Mouse (Mus musculus) left cerebral cortex, adult 2 months (tissue): Measurements from ENCODE around the gene Hoxa7. TPM values are rescaled to one million over a fixed set of nuclear protein-coding genes. Genes with fewer than 3 reads are reported as not detected.

Source experiments
- DNase-seq, 2 experiments: peaks; one replicate each; pipeline ENCODE4 v3.0.0; 2021 to 2022; ENCODE audit warnings: low spot score in 2 of 2, mixed read lengths in 1 of 2; ENCODE audit errors: extremely low spot score in 1 of 2
- H3K27ac ChIP-seq: fragments of 200-600 bp; 2 replicates; pipeline ENCODE4 v1.8.1; 2022
- H3K4me3 ChIP-seq: fragments of 200-600 bp; 2 replicates; pipeline ENCODE4 v1.8.1; 2022
- CTCF ChIP-seq: fragments of 200-600 bp; IDR thresholded peaks from 2 replicates; pipeline ENCODE4 v1.8.1; 2022; ENCODE audit warnings: antibody characterized with exemption, mild to moderate bottlenecking, moderate library complexity
- intact Hi-C: fragments of 180-260 bp; cut with DNase I; formaldehyde crosslinking; loops from one replicate; pipeline ENCODE4 v1.15.1; 2025
- total RNA-seq, 2 experiments: library from RNA; stranded (reverse); gene quantifications; 2 replicates each; pipeline ENCODE4 v1.2.3; 2021

The Hoxa7 gene
- total RNA-seq, 2 experiments from 2014 or later: not detected

DNA sequence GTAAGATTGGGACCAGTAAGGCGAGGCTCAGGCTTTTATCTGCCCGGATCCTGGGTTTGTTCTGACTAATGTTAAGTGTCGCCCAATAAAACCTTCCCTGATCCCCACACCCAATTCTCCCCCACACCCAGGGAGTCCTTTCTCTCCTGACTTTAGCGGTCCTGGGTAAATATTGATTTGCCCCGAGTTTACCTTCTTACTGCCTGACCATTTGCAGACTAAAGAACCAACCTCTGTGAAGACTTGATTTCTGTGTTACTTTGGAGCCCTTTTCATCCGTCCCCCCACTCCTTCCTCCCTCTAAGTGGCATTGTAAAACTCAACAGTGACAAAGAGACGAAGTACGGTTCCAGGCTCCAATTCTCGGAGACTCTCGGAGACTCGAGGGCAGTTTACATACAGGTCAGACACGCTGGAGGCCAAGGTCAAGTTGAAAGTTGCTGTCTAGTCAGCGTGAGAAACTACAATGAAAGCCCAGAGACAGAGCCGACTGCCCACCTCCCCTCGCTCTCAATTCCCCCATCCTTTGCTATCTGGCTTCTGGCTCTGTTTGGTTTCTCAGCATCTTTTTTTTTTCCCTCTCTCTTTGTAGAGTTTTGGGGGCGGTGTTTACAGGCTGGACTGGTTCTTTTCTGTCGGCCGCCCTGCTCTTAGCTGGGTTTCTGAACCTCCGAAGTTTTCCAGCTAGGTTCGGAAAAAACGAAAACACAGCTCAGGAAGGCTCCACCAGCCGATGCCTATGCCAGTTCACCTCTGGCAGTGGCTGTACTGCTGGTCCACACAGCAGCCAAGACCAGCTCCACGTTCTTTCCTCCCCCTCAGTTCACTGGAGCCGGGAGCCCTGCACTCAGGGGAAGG is 41.0 kb upstream of the Hoxa7 start:
- Histone ChIP-seq H3K4me3 (no peak overlapping the region), H3K27ac (no peak overlapping the region)
- intact Hi-C loops: no loop called here
- DNase-seq: no peak
- no peak for TF ChIP-seq CTCF

DNA sequence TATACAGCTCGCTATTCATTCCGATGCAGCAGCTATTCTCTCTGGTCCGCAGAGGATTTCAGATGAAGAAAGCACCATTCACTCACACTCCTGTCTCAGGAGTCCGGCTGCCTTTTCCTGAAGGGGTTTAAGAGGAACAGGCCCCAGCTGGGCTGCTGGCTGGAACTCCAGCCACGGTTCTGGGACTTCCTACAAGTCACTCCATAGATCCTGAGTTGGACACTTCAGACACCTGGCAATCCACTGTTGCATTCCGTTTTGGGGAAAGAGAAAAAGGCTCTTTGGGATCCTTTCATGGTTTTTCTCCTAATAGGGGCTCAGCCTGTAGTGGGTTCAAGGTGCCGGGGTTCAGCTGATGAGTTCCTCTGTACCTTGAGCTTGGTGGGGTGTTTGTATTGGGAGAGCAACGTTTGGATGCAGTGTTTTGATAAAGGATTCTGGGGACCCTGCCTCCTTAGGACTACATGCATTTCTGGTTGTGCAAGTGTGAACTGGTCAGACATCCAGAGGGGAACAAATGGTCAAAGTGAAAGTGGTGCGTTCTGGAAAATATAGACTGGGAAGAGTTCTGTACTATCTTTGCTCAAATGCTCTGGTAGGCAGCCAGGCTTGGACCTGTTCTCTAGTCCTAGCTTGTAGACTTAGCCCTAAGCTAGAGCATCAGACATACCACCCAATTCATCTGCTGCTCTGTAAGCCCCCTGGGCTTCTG is 40.3 kb upstream of the Hoxa7 start:
- intact Hi-C loops: no loop called here
- no peak overlapping the region for H3K4me3 ChIP-seq
- H3K27ac ChIP-seq: no peak overlapping the region
- TF ChIP-seq CTCF: no peak
- no peak for DNase-seq

DNA sequence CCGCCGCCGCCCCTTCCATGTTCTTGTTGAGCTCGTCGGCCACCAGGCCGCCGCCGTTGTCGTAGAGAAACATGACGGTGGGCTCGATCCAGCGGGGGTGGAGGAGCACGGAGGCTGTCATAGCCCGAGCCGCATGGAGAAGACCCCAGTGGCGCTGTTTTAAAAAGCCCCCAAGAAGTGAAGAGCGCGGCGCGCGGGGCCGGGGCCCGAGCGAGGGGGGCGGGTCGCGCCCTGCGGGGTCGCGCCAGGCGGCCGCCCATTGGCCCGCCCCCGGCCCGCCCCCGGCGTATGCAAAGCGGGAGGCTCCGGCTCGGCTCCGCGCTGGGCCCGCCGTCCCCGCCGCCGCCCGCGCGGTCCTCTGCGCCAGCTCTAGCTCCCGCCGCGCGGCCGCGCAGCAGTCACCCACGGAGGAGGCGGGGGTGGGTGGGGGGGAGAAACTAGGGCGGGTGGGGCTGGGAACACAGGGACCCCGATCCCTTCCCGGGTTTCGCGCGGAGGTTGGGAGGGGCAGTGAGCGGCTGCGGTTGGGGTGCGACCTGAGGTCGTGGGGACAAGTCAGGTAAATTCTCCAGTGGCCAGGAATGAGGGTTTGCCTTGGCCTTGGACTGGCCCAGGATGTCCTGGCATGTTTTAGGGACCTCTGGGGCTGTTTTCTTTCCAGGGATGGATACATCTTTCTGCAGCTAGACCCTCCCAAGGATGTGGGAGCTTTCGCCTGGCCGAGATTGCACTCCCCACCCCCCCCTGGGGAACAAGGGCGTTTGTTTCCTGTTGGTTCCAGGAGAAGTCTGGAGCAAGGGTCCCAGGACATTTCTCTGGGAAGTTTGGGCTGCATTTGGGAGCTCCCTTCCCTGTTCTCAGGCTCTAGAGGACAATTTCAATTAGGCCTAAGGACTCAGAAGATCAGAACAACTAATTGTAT is 39.3 kb upstream of the Hoxa7 start, which contains the start of gene Hoxa13:
TSS of gene Hoxa13 (minus strand) at position 227 of the 922 bp plus-strand sequence.
- no peak for DNase-seq
- Histone ChIP-seq H3K27ac (no peak within 1 kb of the TSS), H3K4me3 (no peak within 1 kb of the TSS)
- no peak for TF ChIP-seq CTCF
- intact Hi-C loops: no loop called here

DNA sequence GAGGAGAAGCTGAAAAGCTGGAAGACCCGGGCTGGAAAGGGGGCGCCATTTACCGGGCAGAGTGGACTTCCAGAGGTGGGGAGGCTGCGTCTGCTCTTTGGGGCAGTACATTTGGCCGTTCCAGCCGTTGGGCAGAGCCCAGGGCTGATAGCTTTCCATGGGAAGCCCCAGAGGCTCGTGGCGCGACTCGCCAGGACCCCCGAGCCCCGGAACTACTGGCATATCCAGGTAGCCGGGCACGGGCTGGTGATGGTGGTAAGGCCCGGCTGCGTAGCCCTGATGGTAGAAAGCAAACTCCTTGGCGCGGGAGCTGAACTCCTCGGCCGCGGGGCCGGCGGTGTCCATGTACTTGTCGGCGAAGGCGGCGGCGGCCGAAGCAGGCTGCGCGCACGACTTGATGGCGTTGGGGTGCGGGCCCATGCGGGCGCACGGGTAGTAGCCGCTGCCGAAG is 38.2 kb upstream of the Hoxa7 start:
- Histone ChIP-seq H3K4me3 (no peak overlapping the region), H3K27ac (no peak overlapping the region)
- DNase-seq: no peak
- intact Hi-C loops: loop anchor here (5.0 kb wide), 4 partner anchors 52 to 707 kb away; partner anchors contain the start of gene Evx1
- no peak for TF ChIP-seq CTCF

DNA sequence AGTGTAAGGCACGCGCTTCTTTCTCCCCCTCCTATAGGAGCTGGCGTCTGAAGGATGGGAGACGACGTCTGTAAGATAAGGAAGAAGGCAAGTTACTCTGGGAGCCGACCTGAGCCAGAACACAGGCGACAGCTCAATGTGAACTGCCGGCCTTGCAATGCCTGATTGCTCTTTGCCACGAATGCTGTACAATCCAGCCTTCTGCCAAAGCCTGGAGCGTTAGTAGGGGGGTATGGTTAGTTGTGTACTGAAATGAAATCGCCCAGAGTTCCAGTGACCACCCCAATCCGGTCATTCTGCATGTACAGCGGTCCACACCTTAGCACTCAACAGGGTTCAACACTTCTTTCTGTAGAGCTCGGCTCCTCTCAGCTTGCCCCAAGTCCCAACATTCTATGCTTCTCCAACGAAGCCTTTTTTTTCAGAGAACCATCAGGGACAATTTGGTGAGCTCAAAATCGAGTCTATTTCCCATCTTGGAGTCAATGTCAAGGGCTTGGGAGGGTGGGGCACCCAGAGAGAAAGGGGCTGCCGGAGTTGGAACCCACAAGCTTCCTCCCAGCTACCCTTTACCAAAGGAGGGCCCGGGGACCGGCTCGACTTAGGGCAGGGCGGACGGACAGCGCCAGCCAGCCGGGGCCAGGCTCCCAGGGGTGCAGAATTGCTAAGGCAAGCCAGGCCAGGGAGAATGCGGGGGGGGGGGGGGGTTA is 37.6 kb upstream of the Hoxa7 start:
- intact Hi-C loops: loop anchor here (5.0 kb wide), 4 partner anchors 53 to 708 kb away; partner anchors contain the start of gene Evx1
- H3K4me3 ChIP-seq: no peak overlapping the region

DNA sequence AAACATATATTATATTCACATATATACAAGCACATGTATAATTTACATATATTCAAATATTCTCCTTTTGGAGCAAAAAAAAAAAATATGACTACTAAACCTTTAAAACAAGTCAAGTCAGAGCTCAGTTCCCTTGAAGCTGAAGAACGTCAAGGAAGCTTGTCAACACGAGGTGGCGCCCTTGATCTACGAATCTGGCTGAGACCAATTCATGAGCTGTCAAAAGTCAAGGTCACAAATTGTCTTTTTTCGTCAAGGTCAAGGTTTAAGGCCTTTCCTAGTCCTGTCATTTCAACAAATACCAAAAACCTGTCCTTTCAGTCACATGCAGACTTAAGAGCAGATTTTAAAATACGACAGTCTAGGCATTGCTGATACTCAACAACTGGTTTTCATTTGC is 35.3 kb upstream of the Hoxa7 start:
- peak; percentile 74 for TF ChIP-seq CTCF
- Histone ChIP-seq H3K27ac (no peak overlapping the region), H3K4me3 (no peak overlapping the region)
- peak; percentile 55 to 67 for DNase-seq
- intact Hi-C loops: loop anchor here (2.0 to 5.0 kb wide), 6 partner anchors 55 to 710 kb away; partner anchors contain the start of gene Evx1

More for the DNA sequence above, 37.6 kb upstream of the Hoxa7 start:
- H3K27ac ChIP-seq: no peak overlapping the region
- TF ChIP-seq CTCF: no peak
- no peak for DNase-seq

DNA sequence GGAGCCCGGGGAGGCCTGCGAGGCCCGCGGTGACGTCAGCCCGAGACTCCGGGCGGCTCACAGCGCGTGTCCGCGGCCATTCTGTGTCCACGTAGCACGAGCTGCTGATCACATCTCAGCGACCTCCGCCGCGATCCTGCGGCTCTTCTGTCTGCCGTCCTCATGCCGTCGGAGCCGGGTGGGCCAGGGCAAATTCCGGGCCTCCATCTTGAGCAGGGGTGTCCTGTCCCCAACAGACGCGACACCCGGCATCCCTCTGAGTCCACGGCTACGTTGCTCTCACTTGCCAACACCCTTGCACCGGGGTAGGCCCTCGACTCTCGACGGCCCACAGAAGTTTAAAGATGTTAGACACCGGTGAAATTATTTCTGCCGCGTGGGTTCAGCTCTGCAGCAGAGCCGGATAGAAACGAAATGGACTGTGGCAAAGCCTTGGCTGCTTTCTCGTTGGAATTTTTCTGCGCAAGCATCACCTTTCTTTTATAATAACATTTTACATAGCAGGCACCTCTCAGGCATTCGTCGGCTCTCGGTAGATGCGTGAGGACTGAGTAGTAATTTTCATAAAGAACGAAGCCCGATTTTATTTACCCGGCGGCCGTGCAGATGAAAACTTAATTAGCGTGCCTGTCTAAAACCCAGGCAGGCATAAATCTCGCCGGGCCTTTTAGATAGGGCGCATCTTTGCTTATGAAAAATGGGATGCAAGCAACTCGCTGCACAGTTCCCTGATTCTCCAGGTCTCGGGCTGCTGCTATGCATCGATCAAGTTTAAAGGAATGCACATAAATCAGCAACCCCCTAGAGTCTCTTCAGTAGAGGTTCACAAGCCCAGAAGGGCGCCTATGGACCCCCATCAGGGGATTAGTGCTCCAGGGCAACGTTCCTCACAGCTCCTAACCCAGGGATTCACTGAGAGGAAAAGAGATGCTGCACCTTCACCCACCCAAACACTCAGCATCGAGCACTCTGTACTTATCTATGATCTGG is 32.2 kb upstream of the Hoxa7 start:
- intact Hi-C loops: no loop called here
- Histone ChIP-seq H3K27ac (no peak overlapping the region), H3K4me3 (no peak overlapping the region)
- no peak for TF ChIP-seq CTCF
- DNase-seq: no peak

DNA sequence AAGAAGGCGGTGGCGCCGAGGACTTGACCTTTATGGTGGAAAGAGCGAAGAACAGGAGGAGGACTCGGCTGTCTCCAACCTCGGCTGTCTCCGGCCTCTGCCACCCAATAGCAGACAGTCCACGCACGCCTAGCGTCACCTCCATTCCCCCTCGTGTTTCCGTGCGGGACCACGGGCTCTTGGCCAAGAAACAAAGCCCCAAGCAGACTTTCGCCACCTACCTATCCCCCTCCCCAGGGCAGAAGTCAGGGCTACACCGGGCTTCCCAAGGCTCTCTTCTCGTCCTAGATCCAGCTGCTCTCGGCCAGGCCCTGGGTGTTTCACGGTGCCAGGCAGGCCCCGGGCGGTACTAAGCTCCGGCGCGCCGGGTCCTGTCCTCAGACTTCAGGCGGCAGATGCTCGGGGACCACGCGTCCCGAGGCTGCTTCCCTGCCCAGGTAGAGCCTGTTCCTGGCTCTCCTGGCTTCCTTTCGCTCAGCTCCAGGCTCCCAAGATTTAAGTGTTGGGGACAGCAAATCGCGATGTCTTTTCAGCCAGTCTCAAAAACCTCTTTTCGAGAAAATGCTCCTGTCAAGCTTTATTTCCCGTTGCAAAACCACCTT is 31.2 kb upstream of the Hoxa7 start:
- intact Hi-C loops: no loop called here
- Histone ChIP-seq H3K4me3 (no peak overlapping the region), H3K27ac (no peak overlapping the region)
- DNase-seq: no peak
- TF ChIP-seq CTCF: no peak

DNA sequence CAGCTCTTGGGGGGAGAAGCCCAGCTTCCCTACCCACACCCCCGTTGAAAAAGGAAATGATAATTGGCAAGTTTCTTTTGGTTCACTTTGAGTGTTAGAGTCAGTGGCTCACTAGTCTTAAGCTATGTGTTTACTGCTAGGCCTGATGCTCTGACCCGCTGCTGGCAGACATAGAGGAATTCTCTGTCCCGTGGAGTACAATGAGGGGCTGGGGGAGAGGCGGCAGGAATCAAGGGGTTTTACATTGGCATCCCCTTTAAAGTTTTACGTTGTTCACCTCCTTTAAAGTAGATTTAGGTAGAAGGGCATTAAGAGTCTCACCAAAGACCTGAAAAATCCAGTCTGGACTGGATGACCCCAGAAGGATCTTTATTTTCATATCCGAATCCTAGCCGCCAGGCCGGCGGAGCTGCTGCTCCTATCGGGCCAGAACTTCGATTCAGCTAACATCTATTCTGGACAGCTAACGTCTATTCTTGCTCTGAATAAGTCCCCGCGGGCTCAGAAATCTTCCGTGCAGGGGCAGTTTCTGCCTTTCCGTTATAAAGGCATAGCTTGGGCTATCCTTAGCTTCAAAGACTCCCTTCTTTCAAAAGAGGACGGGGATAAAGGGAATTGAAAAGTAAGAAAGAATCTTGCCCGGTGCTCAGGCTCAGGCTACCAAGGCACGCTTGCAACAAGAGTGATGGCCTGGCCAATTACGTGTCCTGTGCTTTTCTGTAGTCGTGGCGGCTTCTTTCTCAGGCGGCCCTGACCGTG is 30.5 kb upstream of the Hoxa7 start:
- intact Hi-C loops: no loop called here
- no peak for DNase-seq

More for the DNA sequence above, 30.5 kb upstream of the Hoxa7 start:
- Histone ChIP-seq H3K4me3 (no peak overlapping the region), H3K27ac (no peak overlapping the region)
- no peak for TF ChIP-seq CTCF
